Mouse (Mus musculus) bone marrow, adult 2 months (tissue): ENCODE data around the gene Rassf1. TPM values are rescaled to one million over a fixed set of nuclear protein-coding genes. Genes with fewer than 3 reads are reported as not detected.
"Not testable (repeated sequence)": the region's sequence is repeated elsewhere in the genome, so short reads cannot be mapped to it uniquely, and the experiment has no call there.

Experiments
- H3K27ac ChIP-seq: fragments of 200-500 bp; 2 replicates; pipeline ENCODE4 v1.5.1; 2012; ENCODE audit warnings: low read depth, mild to moderate bottlenecking, control low read depth, inconsistent platforms, low read length; ENCODE audit not compliant: control insufficient read depth, poor library complexity, insufficient read depth
- H3K4me1 ChIP-seq: fragments of 200-500 bp; 2 replicates; pipeline ENCODE4 v1.6.1; 2011; ENCODE audit warnings: low read length; ENCODE audit not compliant: control insufficient read depth, insufficient read depth
- H3K4me3 ChIP-seq: fragments of 200-500 bp; replicated peaks from 2 replicates; pipeline ENCODE3; 2011; ENCODE audit warnings: mild to moderate bottlenecking, low read depth, low read length, control low read depth; ENCODE audit not compliant: control insufficient read depth
- CTCF ChIP-seq: fragments of 200-500 bp; IDR thresholded peaks from 2 replicates; pipeline ENCODE4 v1.5.1; 2011; ENCODE audit warnings: low read length, control low read depth; ENCODE audit not compliant: control insufficient read depth, insufficient read depth
- POLR2A ChIP-seq: fragments of 200-500 bp; IDR thresholded peaks from 2 replicates; pipeline ENCODE4 v1.6.1; 2011; ENCODE audit warnings: low read depth, mild to moderate bottlenecking, control low read depth, low read length, borderline replicate concordance; ENCODE audit not compliant: control insufficient read depth
- WGBS: fragments of 180-500 bp; shearing (Covaris S2); methylation state at CpG from one replicate; pipeline ENCODE4 v1.1.7; 2018; 5-methylcytosine and 5-hydroxymethylcytosine counted together
- polyA plus RNA-seq: library from polyadenylated mRNA; stranded (reverse); fragments of >200 nt; gene quantifications from 2 replicates; pipeline ENCODE4 v1.2.4, GENCODE M21; 2011; ENCODE audit warnings: low replicate concordance; ENCODE audit not compliant: missing spikeins, insufficient read depth, insufficient read length

The Rassf1 gene
- polyA plus RNA-seq, 1 experiment = 32.3 TPM

- H3K27ac ChIP-seq = peak overlapping the region; percentile 35; the same call in 1 of the 2 replicates
- H3K4me3 ChIP-seq = peak overlapping the region; percentile 32
- 78% methylated on average over 13 of the region's 13 CpGs for WGBS
- TF ChIP-seq POLR2A (no peak), CTCF (no peak)
- H3K4me1 ChIP-seq = no peaks in the 10 kb centered on the region; the same call in 1 of the 2 replicates
Observed at GRCm38 (mm10) chr9:107570016-107570415, 18.7 kb downstream of the Rassf1 start.

DNA sequence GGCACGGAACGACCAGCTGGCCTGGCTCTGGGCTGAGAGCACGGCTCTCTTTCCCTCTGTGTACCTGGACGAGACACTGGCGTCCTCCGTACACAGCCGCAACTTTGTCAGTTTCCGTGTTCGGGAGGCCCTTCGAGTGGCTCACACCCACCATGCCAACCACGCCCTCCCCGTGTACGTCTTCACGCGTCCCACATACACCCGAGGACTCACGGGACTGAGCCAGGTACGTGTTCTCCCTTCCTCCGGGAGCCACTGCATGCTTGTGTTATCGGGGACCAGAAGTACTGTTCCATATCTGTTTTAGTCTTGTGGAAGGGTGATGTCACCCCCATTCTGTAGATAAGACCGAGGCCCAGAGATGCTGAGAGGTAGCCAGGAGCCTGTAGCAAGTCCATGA, 19.5 kb downstream of the Rassf1 start:
- Histone ChIP-seq H3K27ac (peak overlapping the region; percentile 35), H3K4me1 (no peaks in the 10 kb centered on the region; the same call in 1 of the 2 replicates), H3K4me3 (peak overlapping the region; percentile 27)
- TF ChIP-seq POLR2A = no peak
- TF ChIP-seq CTCF = no peak
- WGBS = 75% methylated on average over 21 of the region's 21 CpGs

DNA sequence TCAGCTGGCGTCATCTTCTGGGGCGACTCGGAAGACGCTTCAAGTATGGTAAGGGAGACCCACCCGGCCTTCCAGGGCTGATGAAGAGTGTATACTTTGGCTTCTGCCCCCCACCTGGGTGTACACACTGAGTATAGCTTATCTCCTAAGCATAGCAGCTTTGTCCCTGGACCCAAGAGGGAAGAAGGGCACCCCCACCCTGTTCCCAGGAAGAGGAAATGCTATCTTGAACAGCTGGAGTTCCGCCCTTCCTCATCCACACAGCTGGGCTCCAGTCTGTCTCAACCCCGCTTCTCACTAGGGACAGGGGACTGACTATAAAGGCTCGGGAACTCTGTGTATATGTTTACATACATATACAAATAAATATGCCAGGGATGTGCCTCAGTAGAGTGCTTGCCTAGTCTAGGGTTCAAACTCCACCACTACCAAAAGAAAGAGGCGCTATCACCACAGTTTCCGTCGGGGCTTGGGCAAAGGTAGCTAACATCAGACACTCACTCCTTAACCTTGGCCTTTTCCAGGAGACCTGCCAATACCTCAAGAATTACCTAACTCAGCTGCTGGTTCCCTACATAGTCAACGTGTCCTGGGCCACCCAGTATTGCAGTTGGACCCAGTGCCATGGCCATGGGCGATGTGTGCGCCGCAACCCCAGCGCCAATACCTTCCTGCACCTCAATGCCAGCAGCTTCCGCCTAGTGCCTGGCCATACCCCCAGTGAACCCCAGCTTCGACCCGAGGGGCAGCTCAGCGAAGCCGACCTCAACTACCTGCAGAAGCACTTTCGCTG, 20.4 kb downstream of the Rassf1 start:
- H3K4me3 ChIP-seq = no peak overlapping the region
- WGBS = 89% methylated on average over 22 of the region's 22 CpGs
- no peak for TF ChIP-seq POLR2A
- TF ChIP-seq CTCF = no peak
- no peaks in the 10 kb centered on the region; the same call in 1 of the 2 replicates for H3K4me1 ChIP-seq
- H3K27ac ChIP-seq = peak overlapping the region; percentile 39

- 91% methylated on average over 2 of the region's 2 CpGs for WGBS
- Histone ChIP-seq H3K27ac (no peak overlapping the region; the same call in 1 of the 2 replicates), H3K4me3 (no peak overlapping the region), H3K4me1 (no peaks in the 10 kb centered on the region; the same call in 1 of the 2 replicates)
- TF ChIP-seq POLR2A = no peak
- TF ChIP-seq CTCF = no peak
Observed at GRCm38 (mm10) chr9:107572327-107572662, 20.9 kb downstream of the Rassf1 start.

DNA sequence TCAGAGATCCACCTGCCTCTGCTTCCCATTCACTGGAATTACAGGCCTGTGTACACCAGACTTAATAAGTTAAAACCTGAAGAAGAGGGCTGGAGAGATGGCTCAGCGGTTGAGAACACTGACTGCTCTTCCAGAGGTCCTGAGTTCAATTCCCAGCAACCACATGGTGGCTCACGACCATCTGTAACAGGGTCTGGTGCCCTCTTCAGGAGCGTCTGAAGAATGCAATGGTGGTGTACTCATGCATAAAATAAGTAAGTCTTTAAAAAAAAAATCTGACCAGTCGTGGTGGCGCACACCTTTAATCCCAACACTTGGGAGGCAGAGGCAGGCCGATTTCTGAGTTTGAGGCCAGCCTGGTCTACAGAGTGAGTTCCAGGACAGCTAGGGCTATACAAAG, 22.4 kb downstream of the Rassf1 start:
- not testable (repeated sequence) for H3K4me3 ChIP-seq, H3K27ac ChIP-seq, H3K4me1 ChIP-seq
- WGBS = 76% methylated on average over 6 of the region's 6 CpGs

GRCm38 (mm10) chr9:107575579-107576356, 24.4 kb downstream of the Rassf1 start:
- H3K4me3 ChIP-seq = no peak overlapping the region
- H3K4me1 ChIP-seq = no peaks in the 10 kb centered on the region; the same call in 1 of the 2 replicates
- WGBS = 85% methylated on average over 14 of the region's 14 CpGs
- no peak overlapping the region for H3K27ac ChIP-seq
- TF ChIP-seq POLR2A = no peak
- TF ChIP-seq CTCF = no peak

- no peak within 1 kb of the TSS; the same call in 1 of the 2 replicates for H3K27ac ChIP-seq
- WGBS = 41% methylated on average over 16 of the region's 16 CpGs
- TF ChIP-seq POLR2A (0 out of 2 replicates have a peak, but pooled peaks have one; percentile 24), CTCF (no peak)
- peak within 1 kb of the TSS; percentile 45 for H3K4me3 ChIP-seq
- H3K4me1 ChIP-seq = no peaks in the 10 kb centered on the region; the same call in 1 of the 2 replicates
Observed at GRCm38 (mm10) chr9:107576357-107577107, 25.2 kb downstream of the Rassf1 start, which contains the start of gene Hyal1. Gene Hyal1 (plus strand): TSS chr9:107576927.

DNA sequence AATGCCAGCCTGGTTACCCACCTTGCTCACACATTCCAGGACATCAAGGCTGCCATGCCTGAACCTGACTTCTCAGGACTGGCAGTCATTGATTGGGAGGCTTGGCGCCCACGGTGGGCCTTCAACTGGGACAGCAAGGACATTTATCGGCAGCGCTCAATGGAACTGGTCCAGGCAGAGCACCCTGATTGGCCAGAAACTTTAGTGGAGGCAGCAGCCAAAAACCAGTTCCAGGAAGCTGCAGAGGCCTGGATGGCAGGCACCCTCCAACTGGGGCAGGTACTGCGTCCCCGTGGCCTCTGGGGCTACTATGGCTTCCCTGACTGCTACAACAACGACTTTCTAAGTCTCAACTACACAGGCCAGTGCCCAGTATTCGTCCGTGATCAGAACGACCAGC, 26.5 kb downstream of the Rassf1 start:
- Histone ChIP-seq H3K27ac (no peak overlapping the region), H3K4me3 (no peak overlapping the region), H3K4me1 (no peaks in the 10 kb centered on the region; the same call in 1 of the 2 replicates)
- TF ChIP-seq CTCF (no peak), POLR2A (no peak)
- WGBS = 94% methylated on average over 10 of the region's 10 CpGs
